Comparison of ENCODE assay signal across 21 mouse cellular contexts in the genomic region with DNA sequence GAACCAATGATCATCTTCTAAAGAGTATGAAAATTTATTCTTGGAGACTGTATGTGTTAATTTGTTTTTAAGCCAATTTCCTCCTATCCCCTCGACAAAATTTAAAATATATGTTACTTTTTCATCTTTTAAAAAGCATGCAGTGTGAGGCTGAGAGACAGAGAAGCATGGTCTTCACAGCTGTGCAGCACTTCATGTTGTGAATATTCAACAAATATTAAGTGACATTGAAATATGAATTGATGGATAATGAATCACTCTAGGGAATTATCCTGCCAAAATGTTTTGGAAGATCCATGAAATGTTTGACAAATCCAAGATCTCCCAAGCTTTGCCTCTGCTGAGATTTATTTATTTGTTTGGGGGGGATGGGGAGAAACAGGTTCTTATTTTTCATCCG.
A peak's percentile ranks its signal among the peaks of the same experiment; 100 is the strongest.
DNase-seq lines count a peak whose midpoint lies in the region; ATAC-seq and TF ChIP-seq lines count a peak whose summit lies in the region.
"Had no signal": no experiment of that assay in that cellular context is flagged by ENCODE, and none has a peak within 500 bp of the region (broad histone marks: within the 10 kb centered on the region; RNA-seq: fewer than 3 reads in every experiment).

No protein-coding gene starts in this region.

- H3K9me3 ChIP-seq in forebrain, embryonic 14.5 days (replicated peaks; ENCODE audit: control insufficient read depth, low read length) = no peaks in the 10 kb centered on the region
- H3K9me3 ChIP-seq in forebrain, embryonic 10.5 days = no peaks in the 10 kb centered on the region
- no peaks in the 10 kb centered on the region for H3K9me3 ChIP-seq in midbrain, embryonic 14.5 days (ENCODE audit: control insufficient read depth, low read length)
- H3K9me3 ChIP-seq in midbrain, postnatal 0 days (ENCODE audit: low read length) = no peaks in the 10 kb centered on the region
- no peaks in the 10 kb centered on the region for H3K9me3 ChIP-seq in forebrain, postnatal 0 days (ENCODE audit: low read length)
- H3K9me3 ChIP-seq: embryonic facial prominence, embryonic 13.5 days; embryonic facial prominence, embryonic 15.5 days had no signal

- 81% methylated on average over 2 of the region's 2 CpGs for WGBS in forebrain, embryonic 14.5 days
- WGBS in forebrain, embryonic 10.5 days = 88% methylated on average over 2 of the region's 2 CpGs
- WGBS in midbrain, embryonic 14.5 days = 75% methylated on average over 2 of the region's 2 CpGs
- WGBS in midbrain, postnatal 0 days = 57% methylated on average over 2 of the region's 2 CpGs
- 35% methylated on average over 2 of the region's 2 CpGs for WGBS in forebrain, postnatal 0 days

- no peak for TF ChIP-seq CTCF in midbrain, postnatal 0 days (IDR thresholded peaks at IDR 0.05)
- TF ChIP-seq CTCF in forebrain, postnatal 0 days (IDR thresholded peaks at IDR 0.05; ENCODE audit: low read depth) = no peak

- no peaks in the 10 kb centered on the region for H3K27me3 ChIP-seq in forebrain, embryonic 14.5 days (replicated peaks; ENCODE audit: control insufficient read depth, insufficient read depth, low read length)
- no peaks in the 10 kb centered on the region for H3K27me3 ChIP-seq in forebrain, embryonic 10.5 days (ENCODE audit: poor library complexity, severe bottlenecking)
- no peaks in the 10 kb centered on the region for H3K27me3 ChIP-seq in midbrain, embryonic 14.5 days (ENCODE audit: control insufficient read depth, insufficient read depth, low read length)
- no peaks in the 10 kb centered on the region for H3K27me3 ChIP-seq in midbrain, postnatal 0 days (ENCODE audit: insufficient read depth, low read length)
- H3K27me3 ChIP-seq in forebrain, postnatal 0 days (ENCODE audit: insufficient read depth, low read length) = no peaks in the 10 kb centered on the region
- H3K27me3 ChIP-seq: embryonic facial prominence, embryonic 13.5 days; embryonic facial prominence, embryonic 15.5 days had no signal

- no peak overlapping the region for H3K9ac ChIP-seq in forebrain, embryonic 14.5 days (ENCODE audit: low read length)
- no peak overlapping the region for H3K9ac ChIP-seq in midbrain, embryonic 14.5 days (replicated peaks; ENCODE audit: low read length)
- no peak overlapping the region for H3K9ac ChIP-seq in midbrain, postnatal 0 days (replicated peaks; ENCODE audit: low read length, poor library complexity, severe bottlenecking)
- H3K9ac ChIP-seq in forebrain, postnatal 0 days = no peak overlapping the region
- H3K9ac ChIP-seq: embryonic facial prominence, embryonic 13.5 days; embryonic facial prominence, embryonic 15.5 days had no signal

- no peak overlapping the region for H3K27ac ChIP-seq in forebrain, embryonic 14.5 days (ENCODE audit: low read depth, low read length)
- no peak overlapping the region for H3K27ac ChIP-seq in forebrain, embryonic 10.5 days
- no peak overlapping the region for H3K27ac ChIP-seq in midbrain, embryonic 14.5 days (replicated peaks; ENCODE audit: low read depth, low read length)
- H3K27ac ChIP-seq in midbrain, postnatal 0 days (ENCODE audit: low read depth, low read length) = no peak overlapping the region
- no peak overlapping the region for H3K27ac ChIP-seq in forebrain, postnatal 0 days (ENCODE audit: low read depth, low read length)
- H3K27ac ChIP-seq: embryonic facial prominence, embryonic 13.5 days; embryonic facial prominence, embryonic 15.5 days; gastrocnemius, adult 2 months had no signal

- no peak overlapping the region for H3K4me3 ChIP-seq in forebrain, embryonic 14.5 days (ENCODE audit: low read depth, low read length)
- no peak overlapping the region for H3K4me3 ChIP-seq in forebrain, embryonic 10.5 days
- H3K4me3 ChIP-seq in midbrain, embryonic 14.5 days (replicated peaks; ENCODE audit: low read depth, low read length) = no peak overlapping the region
- H3K4me3 ChIP-seq in midbrain, postnatal 0 days (ENCODE audit: low read depth, low read length) = no peak overlapping the region
- H3K4me3 ChIP-seq in forebrain, postnatal 0 days (ENCODE audit: low read depth, low read length) = no peak overlapping the region
- H3K4me3 ChIP-seq: embryonic facial prominence, embryonic 13.5 days; embryonic facial prominence, embryonic 15.5 days; erythroblast, embryonic 14.5 days; gastrocnemius, adult 2 months had no signal

- H3K36me3 ChIP-seq in forebrain, embryonic 14.5 days (ENCODE audit: control insufficient read depth, insufficient read depth, low read length) = no peaks in the 10 kb centered on the region
- no peaks in the 10 kb centered on the region for H3K36me3 ChIP-seq in forebrain, embryonic 10.5 days (replicated peaks)
- no peaks in the 10 kb centered on the region for H3K36me3 ChIP-seq in midbrain, embryonic 14.5 days (ENCODE audit: control insufficient read depth, insufficient read depth, low read length)
- H3K36me3 ChIP-seq in midbrain, postnatal 0 days (ENCODE audit: insufficient read depth, low read length) = no peaks in the 10 kb centered on the region
- no peaks in the 10 kb centered on the region for H3K36me3 ChIP-seq in forebrain, postnatal 0 days (ENCODE audit: insufficient read depth)
- H3K36me3 ChIP-seq: embryonic facial prominence, embryonic 13.5 days; embryonic facial prominence, embryonic 15.5 days had no signal

- H3K4me1 ChIP-seq in forebrain, embryonic 14.5 days (ENCODE audit: control insufficient read depth, insufficient read depth, low read length) = no peaks in the 10 kb centered on the region
- no peaks in the 10 kb centered on the region for H3K4me1 ChIP-seq in forebrain, embryonic 10.5 days
- no peaks in the 10 kb centered on the region for H3K4me1 ChIP-seq in midbrain, embryonic 14.5 days (ENCODE audit: control insufficient read depth, insufficient read depth, low read length)
- H3K4me1 ChIP-seq in midbrain, postnatal 0 days (ENCODE audit: insufficient read depth, low read length) = no peaks in the 10 kb centered on the region
- no peaks in the 10 kb centered on the region for H3K4me1 ChIP-seq in forebrain, postnatal 0 days (ENCODE audit: insufficient read depth)
- H3K4me1 ChIP-seq: embryonic facial prominence, embryonic 13.5 days; embryonic facial prominence, embryonic 15.5 days had no signal

- no peak overlapping the region for H3K4me2 ChIP-seq in forebrain, embryonic 14.5 days (ENCODE audit: low read length)
- H3K4me2 ChIP-seq in midbrain, embryonic 14.5 days (ENCODE audit: low read length) = no peak overlapping the region
- H3K4me2 ChIP-seq in midbrain, postnatal 0 days (ENCODE audit: low read depth, low read length, poor library complexity, severe bottlenecking) = no peak overlapping the region
- no peak overlapping the region for H3K4me2 ChIP-seq in forebrain, postnatal 0 days (ENCODE audit: low read depth)
- H3K4me2 ChIP-seq: embryonic facial prominence, embryonic 13.5 days; embryonic facial prominence, embryonic 15.5 days had no signal

- peak; percentile 54 for DNase-seq in forebrain, embryonic 14.5 days (ENCODE audit: low spot score)
- DNase-seq in forebrain, embryonic 10.5 days (ENCODE audit: extremely low spot score, low spot score) = no peak
- peak; percentile 12 for DNase-seq in midbrain, embryonic 14.5 days
- DNase-seq in midbrain, postnatal 0 days (ENCODE audit: low spot score) = no peak
- peak; percentile 16 for DNase-seq in brain, embryonic 18.5 days (ENCODE audit: low read depth, low spot score)
- DNase-seq in forebrain, postnatal 0 days = no peak
- DNase-seq in heart, postnatal 36 days = no peak
- no peak for DNase-seq in cerebellum, adult 9-10 months
- DNase-seq: adrenal gland, adult 2 months; adrenal gland, postnatal 10 days; adrenal gland, postnatal 25 days; cerebellum, adult 11-12 months; cerebellum, adult 2 months; cerebellum, adult 9-11 months; cerebellum, postnatal 14 days; cerebellum, postnatal 36 days; embryo, embryonic 11 days; gastrocnemius, adult 2 months had no signal

- peak; percentile 54; the same call in 1 of the 2 replicates for ATAC-seq in forebrain, embryonic 14.5 days
- ATAC-seq in midbrain, embryonic 14.5 days (ENCODE audit: low FRiP score, low TSS enrichment) = no peak
- ATAC-seq in midbrain, postnatal 0 days (ENCODE audit: low FRiP score) = no peak
- ATAC-seq in forebrain, postnatal 0 days = peak; percentile 50; the same call in 1 of the 2 replicates

- intact Hi-C loops in heart, postnatal 36 days (cut with DNase I) = no loop called here

Comparison
In these comparisons a context has a peak if more than half of its experiments do, and no peak if none do; other contexts are left out.
1. DNase-seq: peak in forebrain, embryonic 14.5 days (single experiment), midbrain, embryonic 14.5 days (single experiment) and brain, embryonic 18.5 days (single experiment); none in forebrain, embryonic 10.5 days (single experiment), midbrain, postnatal 0 days (single experiment), forebrain, postnatal 0 days (single experiment), heart, postnatal 36 days (0 of 2) and cerebellum, adult 9-10 months (single experiment).
2. ATAC-seq: peak in forebrain, embryonic 14.5 days (single experiment) and forebrain, postnatal 0 days (single experiment); none in midbrain, embryonic 14.5 days (single experiment) and midbrain, postnatal 0 days (single experiment).